Mouse (Mus musculus) stomach, postnatal 0 days (tissue): ENCODE results near the gene Cplx2. TPM values are rescaled to one million over a fixed set of nuclear protein-coding genes. Genes with fewer than 3 reads are reported as not detected.

ENCODE experiments used
- ATAC-seq: fragments of 200-750 bp; cut with Nextera tagmentation; 2 replicates; pipeline ENCODE4 v1.8.0; 2017; ENCODE audit not compliant: low FRiP score, low TSS enrichment
- DNase-seq: peaks from one replicate; pipeline ENCODE4 v3.0.0-alpha.2; 2016; ENCODE audit warnings: low spot score
- H3K27ac ChIP-seq: fragments of 300-500 bp; sonication (generic); replicated peaks from 2 replicates; pipeline ENCODE4 v1.5.1; 2014; ENCODE audit warnings: mild to moderate bottlenecking, control low read depth
- H3K27me3 ChIP-seq: fragments of 300-500 bp; sonication (generic); 2 replicates; pipeline ENCODE4 v1.6.1; 2014; ENCODE audit warnings: low read length; ENCODE audit not compliant: control insufficient read depth, insufficient read depth
- H3K36me3 ChIP-seq: fragments of 300-500 bp; sonication (generic); 2 replicates; pipeline ENCODE4 v1.6.1; 2014; ENCODE audit warnings: low read length, mixed read lengths; ENCODE audit not compliant: control insufficient read depth, insufficient read depth
- H3K4me1 ChIP-seq: fragments of 300-500 bp; sonication (generic); replicated peaks from 2 replicates; pipeline ENCODE4 v1.6.1; 2014; ENCODE audit warnings: antibody characterized with exemption; ENCODE audit not compliant: control insufficient read depth, insufficient read depth
- H3K4me2 ChIP-seq: fragments of 300-500 bp; sonication (generic); replicated peaks from 2 replicates; pipeline ENCODE4 v1.6.1; 2014; ENCODE audit warnings: low read depth, mild to moderate bottlenecking, control low read depth, moderate library complexity
- H3K4me3 ChIP-seq: fragments of 300-500 bp; sonication (generic); 2 replicates; pipeline ENCODE4 v1.5.1; 2014; ENCODE audit warnings: low read depth, low read length, control low read depth
- H3K9ac ChIP-seq: fragments of 300-500 bp; sonication (generic); 2 replicates; pipeline ENCODE4 v1.6.1; 2014; ENCODE audit warnings: mild to moderate bottlenecking, low read length, control low read depth, mixed read lengths
- H3K9me3 ChIP-seq: fragments of 300-500 bp; sonication (generic); 2 replicates; pipeline ENCODE4 v1.6.1; 2016; ENCODE audit warnings: low read length; ENCODE audit not compliant: control insufficient read depth
- CTCF ChIP-seq: IDR thresholded peaks from 2 replicates; pipeline ENCODE4 v1.5.1; 2016; ENCODE audit warnings: antibody characterized with exemption, low read depth, mild to moderate bottlenecking, moderate library complexity
- EP300 ChIP-seq: optimal IDR thresholded peaks from 2 replicates; pipeline ENCODE3; 2016; ENCODE audit warnings: antibody characterized with exemption
- WGBS: fragments of 180-500 bp; shearing (Covaris S2); extraction: QIAGEN DNeasy Blood & Tissue Kit; methylation state at CpG from one replicate; pipeline ENCODE4 v1.1.7; 2014; 5-methylcytosine and 5-hydroxymethylcytosine counted together
- polyA plus RNA-seq: library from polyadenylated mRNA; unstranded; fragments of >200 nt; fragmentation: Nextera tagmentation; extraction: Ambion mirVana; gene quantifications from 2 replicates; pipeline ENCODE4 v1.2.1, GENCODE M21; 2015

Cplx2 gene
- polyA plus RNA-seq, 1 experiment from 2014 or later = 1.9 TPM

GRCm38 (mm10) chr13:54390565-54391013, 19.4 kb downstream of the Cplx2 start:
- TF ChIP-seq CTCF (no peak), EP300 (no peak)
- 87% methylated on average over 7 of the region's 7 CpGs for WGBS
- Histone ChIP-seq H3K36me3 (no peaks in the 10 kb centered on the region), H3K27ac (no peak overlapping the region), H3K4me1 (no peaks in the 10 kb centered on the region; the same call in 1 of the 2 replicates), H3K9ac (no peak overlapping the region), H3K4me2 (no peak overlapping the region), H3K27me3 (no peaks in the 10 kb centered on the region), H3K4me3 (no peak overlapping the region), H3K9me3 (no peaks in the 10 kb centered on the region)
- no peak for ATAC-seq
- no peak for DNase-seq

- Histone ChIP-seq H3K27ac (no peak overlapping the region), H3K4me1 (no peaks in the 10 kb centered on the region; the same call in 1 of the 2 replicates), H3K27me3 (no peaks in the 10 kb centered on the region), H3K9ac (no peak overlapping the region), H3K9me3 (no peaks in the 10 kb centered on the region), H3K4me2 (no peak overlapping the region), H3K36me3 (no peaks in the 10 kb centered on the region), H3K4me3 (no peak overlapping the region)
- WGBS = 88% methylated on average over 4 of the region's 4 CpGs
- TF ChIP-seq EP300 (no peak), CTCF (no peak)
- no peak for DNase-seq
- no peak for ATAC-seq
These were observed 20.2 kb downstream of the Cplx2 start for GRCm38 (mm10) chr13:54391313-54391712.

GRCm38 (mm10) chr13:54397069-54397468, 25.9 kb downstream of the Cplx2 start:
- Histone ChIP-seq H3K27ac (no peak overlapping the region), H3K9me3 (no peaks in the 10 kb centered on the region), H3K27me3 (no peaks in the 10 kb centered on the region), H3K4me3 (no peak overlapping the region), H3K4me1 (no peaks in the 10 kb centered on the region), H3K4me2 (no peak overlapping the region), H3K36me3 (no peaks in the 10 kb centered on the region), H3K9ac (no peak overlapping the region)
- ATAC-seq = no peak
- DNase-seq = no peak
- no peak for TF ChIP-seq EP300
- no peak for TF ChIP-seq CTCF
- 71% methylated on average over 4 of the region's 4 CpGs for WGBS

- Histone ChIP-seq H3K4me2 (no peak overlapping the region), H3K9ac (no peak overlapping the region), H3K27ac (no peak overlapping the region), H3K9me3 (no peaks in the 10 kb centered on the region), H3K27me3 (no peaks in the 10 kb centered on the region), H3K36me3 (no peaks in the 10 kb centered on the region), H3K4me1 (no peaks in the 10 kb centered on the region), H3K4me3 (no peak overlapping the region)
- ATAC-seq (no peak), DNase-seq (no peak)
- no peak for TF ChIP-seq CTCF
- TF ChIP-seq EP300 = no peak
- 49% methylated on average over 7 of the region's 7 CpGs for whole genome bisulfite sequencing
These were observed 29.5 kb downstream of the Cplx2 start for GRCm38 (mm10) chr13:54400565-54401179.

GRCm38 (mm10) chr13:54401180-54401569, 30.0 kb downstream of the Cplx2 start:
- 53% methylated on average over 5 of the region's 5 CpGs for WGBS
- H3K4me2 ChIP-seq = no peak overlapping the region
- no peaks in the 10 kb centered on the region for H3K27me3 ChIP-seq
- ATAC-seq (no peak), DNase-seq (no peak)
- no peaks in the 10 kb centered on the region for H3K4me1 ChIP-seq
- no peak overlapping the region for H3K9ac ChIP-seq
- H3K36me3 ChIP-seq = no peaks in the 10 kb centered on the region
- no peak overlapping the region for H3K4me3 ChIP-seq
- no peaks in the 10 kb centered on the region for H3K9me3 ChIP-seq
- TF ChIP-seq CTCF (no peak), EP300 (no peak)
- no peak overlapping the region for H3K27ac ChIP-seq

- H3K27me3 ChIP-seq = no peaks in the 10 kb centered on the region
- H3K36me3 ChIP-seq = no peaks in the 10 kb centered on the region
- no peaks in the 10 kb centered on the region for H3K4me1 ChIP-seq
- no peak overlapping the region for H3K9ac ChIP-seq
- WGBS = 58% methylated on average over 4 of the region's 4 CpGs
- H3K27ac ChIP-seq = no peak overlapping the region
- TF ChIP-seq EP300 (no peak), CTCF (no peak)
- H3K4me3 ChIP-seq = no peak overlapping the region
- H3K9me3 ChIP-seq = no peaks in the 10 kb centered on the region
- H3K4me2 ChIP-seq = no peak overlapping the region
- ATAC-seq (no peak), DNase-seq (no peak)
These were observed 31.2 kb downstream of the Cplx2 start for GRCm38 (mm10) chr13:54402346-54402745.
